ENCODE assay signal across 8 mouse cellular contexts in the genomic region with DNA sequence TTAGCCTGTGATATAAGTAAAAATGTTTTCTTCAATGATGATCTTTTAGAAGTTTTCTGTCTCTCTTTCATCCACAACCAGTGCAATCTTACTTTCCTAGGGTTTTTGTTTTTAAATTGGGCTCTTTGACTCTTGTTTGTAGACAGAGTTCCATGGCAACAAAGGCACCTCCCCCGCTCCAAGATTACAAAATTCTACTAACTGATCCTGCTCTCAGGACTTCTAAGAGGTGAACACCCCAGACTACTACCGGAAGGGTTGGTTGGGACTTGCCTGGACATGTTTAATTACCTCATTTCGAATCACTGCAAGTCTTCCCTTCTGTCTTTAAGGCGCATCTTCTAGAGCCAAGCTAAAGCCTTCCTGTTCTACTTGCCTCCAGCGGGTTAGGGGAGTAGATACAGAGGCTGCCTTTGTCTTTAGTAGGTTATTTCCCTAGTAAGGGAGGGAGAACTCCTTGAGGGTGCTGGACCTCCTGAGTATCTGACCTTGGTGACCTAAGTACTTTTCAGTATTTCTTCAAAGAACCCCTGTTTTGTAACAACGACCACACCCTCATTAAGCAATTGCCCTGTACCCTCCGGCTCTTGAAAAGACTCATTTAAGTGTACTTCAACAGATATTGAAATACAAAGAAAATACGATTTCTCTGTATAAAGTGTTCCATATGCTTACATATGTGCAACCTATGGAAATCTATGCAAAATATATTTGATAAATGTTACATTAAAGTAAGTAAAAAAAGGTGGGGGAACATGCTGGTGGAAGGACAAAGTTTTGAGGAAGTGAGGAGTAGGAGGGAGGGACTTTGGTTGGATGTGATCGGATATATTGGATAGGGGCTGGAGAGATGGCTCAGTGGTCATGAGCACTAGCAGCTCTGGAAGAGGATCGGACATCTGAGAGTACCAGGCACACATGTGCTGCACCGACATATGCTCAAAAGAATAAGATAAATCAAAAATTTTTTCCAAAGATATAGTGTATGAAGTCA. TPM values are rescaled to one million over a fixed set of nuclear protein-coding genes. Genes with fewer than 3 reads are reported as not detected.
DNase-seq lines count a peak whose midpoint lies in the region; ATAC-seq and TF ChIP-seq lines count a peak whose summit lies in the region.

No protein-coding gene starts in this region.

- H3K4me2 ChIP-seq in hindbrain, embryonic 12.5 days (replicated peaks) = peak overlapping the region; percentile 61

- no peaks in the 10 kb centered on the region for H3K4me1 ChIP-seq in heart, adult 2 months (ENCODE audit: control insufficient read depth, insufficient read depth, low read length)
- peaks cover 28% of the 10 kb centered on the region for H3K4me1 ChIP-seq in hindbrain, embryonic 12.5 days
- H3K4me1 ChIP-seq in thymus, adult 2 months (replicated peaks; ENCODE audit: control insufficient read depth, insufficient read depth, low read length) = peaks cover 14% of the 10 kb centered on the region

- TF ChIP-seq CTCF in heart, adult 2 months (IDR thresholded peaks at IDR 0.05) = no peak
- TF ChIP-seq CTCF in thymus, adult 2 months (IDR thresholded peaks at IDR 0.05; ENCODE audit: borderline replicate concordance, control insufficient read depth, extremely low read depth, insufficient read depth, low read length, poor library complexity) = no peak

- H3K79me2 ChIP-seq in heart, adult 2 months (replicated peaks; ENCODE audit: control insufficient read depth, insufficient read depth, low read length) = no peaks in the 10 kb centered on the region

- H3K9me3 ChIP-seq in hindbrain, embryonic 12.5 days (replicated peaks) = no peaks in the 10 kb centered on the region

- no peak for TF ChIP-seq POLR2A in heart, adult 2 months (IDR thresholded peaks at IDR 0.05; ENCODE audit: insufficient read depth, low read depth, low read length)
- TF ChIP-seq POLR2A in thymus, adult 2 months (IDR thresholded peaks at IDR 0.05; ENCODE audit: control insufficient read depth, extremely low read depth, insufficient read depth, low read length, poor library complexity) = no peak

- H3K27me3 ChIP-seq in heart, adult 2 months (ENCODE audit: control insufficient read depth, insufficient read depth, low read length) = peaks cover 2% of the 10 kb centered on the region; the same call in 1 of the 2 replicates
- H3K27me3 ChIP-seq in hindbrain, embryonic 12.5 days = no peaks in the 10 kb centered on the region
- H3K27me3 ChIP-seq in thymus, adult 2 months (ENCODE audit: control insufficient read depth, insufficient read depth, low read length) = no peaks in the 10 kb centered on the region

- DNase-seq in heart, adult 2 months = no peak
- no peak for DNase-seq in heart, postnatal 4 days
- DNase-seq in R1 (ENCODE audit: low read depth, low spot score) = peak; percentile 98
- peak; percentile 30 for DNase-seq in lung, postnatal 14 days
- no peak for DNase-seq in thymus, adult 2 months
- DNase-seq in thymus, postnatal 10 days (ENCODE audit: low spot score in 2 of 2) = no peak
- no peak for DNase-seq in right cerebral cortex, postnatal 36 days (ENCODE audit: low spot score in 2 of 2)

- WGBS in heart, adult 2 months = 68% methylated on average over 11 of the region's 11 CpGs
- 78% methylated on average over 11 of the region's 11 CpGs for WGBS in hindbrain, embryonic 12.5 days
- 78% methylated on average over 11 of the region's 11 CpGs for WGBS in thymus, adult 2 months

- no peaks in the 10 kb centered on the region for H3K36me3 ChIP-seq in heart, adult 2 months (ENCODE audit: control insufficient read depth, insufficient read depth, low read length)
- H3K36me3 ChIP-seq in hindbrain, embryonic 12.5 days = no peaks in the 10 kb centered on the region
- no peaks in the 10 kb centered on the region for H3K36me3 ChIP-seq in thymus, adult 2 months (ENCODE audit: control insufficient read depth, insufficient read depth, low read length)

- peak overlapping the region; percentile 84; the same call in 1 of the 2 replicates for H3K27ac ChIP-seq in heart, adult 2 months
- H3K27ac ChIP-seq in hindbrain, embryonic 12.5 days = 0 out of 2 replicates have a peak overlapping the region, but pooled peaks have one; percentile 93
- no peak overlapping the region for H3K27ac ChIP-seq in thymus, adult 2 months (ENCODE audit: control insufficient read depth, insufficient read depth, low read length)

- no peak for TF ChIP-seq EP300 in heart, adult 2 months (IDR thresholded peaks at IDR 0.05; ENCODE audit: insufficient read depth, low read depth, low read length)

- H3K4me3 ChIP-seq in heart, adult 2 months = no peak overlapping the region; the same call in 1 of the 2 replicates
- peak overlapping the region; percentile 88; the same call in 1 of the 2 replicates for H3K4me3 ChIP-seq in hindbrain, embryonic 12.5 days
- no peak overlapping the region for H3K4me3 ChIP-seq in thymus, adult 2 months (ENCODE audit: control insufficient read depth, insufficient read depth, low read length)

- no peak for ATAC-seq in hindbrain, embryonic 12.5 days (ENCODE audit: low FRiP score)

- no peak overlapping the region for H3K9ac ChIP-seq in heart, adult 2 months (ENCODE audit: low read depth, low read length)
- no peak overlapping the region for H3K9ac ChIP-seq in hindbrain, embryonic 12.5 days

- intact Hi-C loops in heart, adult 2 months (cut with DNase I) = loop anchor here (2.0 kb wide), 1 partner anchor 13 kb away; a partner anchor contains a TSS

RNA-seq across cellular contexts. Expression of a gene that starts 1.3 kb away (rescaled TPM):
- under 1 TPM; 0.48 to 0.70 TPM for total RNA-seq in heart, adult 2 months (2021)
- 0.16 and 0.32 TPM in 2 replicates for polyA plus RNA-seq in heart, adult 2 months (2012; rRNA removed)
- total RNA-seq in heart, postnatal 4 days (2021) = 1 to 10 TPM; 1.2 to 1.7 TPM
- polyA plus RNA-seq in hindbrain, embryonic 12.5 days (2016; fragmentation: Nextera tagmentation; extraction: Ambion mirVana) = 14.1 and 14.3 TPM in 2 replicates
- 0.78 and 0.98 TPM in 2 replicates for polyA plus RNA-seq in thymus, adult 2 months (2012; rRNA removed)

RNA-seq across cellular contexts. Expression of a gene that starts 13.6 kb away (rescaled TPM):
- 10 to 100 TPM; 34.7 to 37.1 TPM for total RNA-seq in heart, adult 2 months (2021)
- polyA plus RNA-seq in heart, adult 2 months (2012; rRNA removed) = 25.8 and 35.3 TPM in 2 replicates
- 10 to 100 TPM; 36.7 to 37.1 TPM for total RNA-seq in heart, postnatal 4 days (2021)
- 53.1 and 55.5 TPM in 2 replicates for polyA plus RNA-seq in hindbrain, embryonic 12.5 days (2016; fragmentation: Nextera tagmentation; extraction: Ambion mirVana)
- 41.3 and 41.9 TPM in 2 replicates for polyA plus RNA-seq in thymus, adult 2 months (2012; rRNA removed)

RNA-seq across cellular contexts. Expression of a gene that starts 41.8 kb away (rescaled TPM):
- total RNA-seq in heart, adult 2 months (2021) = 100 to 1,000 TPM; 283 to 363 TPM
- polyA plus RNA-seq in heart, adult 2 months (2012; rRNA removed) = 196 and 305 TPM in 2 replicates
- total RNA-seq in heart, postnatal 4 days (2021) = 100 to 1,000 TPM; 206 to 226 TPM
- polyA plus RNA-seq in hindbrain, embryonic 12.5 days (2016; fragmentation: Nextera tagmentation; extraction: Ambion mirVana) = 50.3 and 52.4 TPM in 2 replicates
- 67.2 and 69.6 TPM in 2 replicates for polyA plus RNA-seq in thymus, adult 2 months (2012; rRNA removed)

Comparison
In these comparisons a context has a peak if more than half of its experiments do, and no peak if none do; other contexts are left out.
1. DNase-seq: peak in R1 (single experiment) and lung, postnatal 14 days (single experiment); none in heart, adult 2 months (0 of 2), heart, postnatal 4 days (single experiment), thymus, adult 2 months (single experiment), thymus, postnatal 10 days (0 of 2) and right cerebral cortex, postnatal 36 days (0 of 2).